Mouse (Mus musculus) testis, postnatal 14 days (tissue): Measurements from ENCODE around the gene Cyb5r2.

Experiments used
- DNase-seq: peaks from one replicate; pipeline ENCODE4 v3.0.0; 2021; ENCODE audit warnings: low spot score

Gene Cyb5r2

DNA sequence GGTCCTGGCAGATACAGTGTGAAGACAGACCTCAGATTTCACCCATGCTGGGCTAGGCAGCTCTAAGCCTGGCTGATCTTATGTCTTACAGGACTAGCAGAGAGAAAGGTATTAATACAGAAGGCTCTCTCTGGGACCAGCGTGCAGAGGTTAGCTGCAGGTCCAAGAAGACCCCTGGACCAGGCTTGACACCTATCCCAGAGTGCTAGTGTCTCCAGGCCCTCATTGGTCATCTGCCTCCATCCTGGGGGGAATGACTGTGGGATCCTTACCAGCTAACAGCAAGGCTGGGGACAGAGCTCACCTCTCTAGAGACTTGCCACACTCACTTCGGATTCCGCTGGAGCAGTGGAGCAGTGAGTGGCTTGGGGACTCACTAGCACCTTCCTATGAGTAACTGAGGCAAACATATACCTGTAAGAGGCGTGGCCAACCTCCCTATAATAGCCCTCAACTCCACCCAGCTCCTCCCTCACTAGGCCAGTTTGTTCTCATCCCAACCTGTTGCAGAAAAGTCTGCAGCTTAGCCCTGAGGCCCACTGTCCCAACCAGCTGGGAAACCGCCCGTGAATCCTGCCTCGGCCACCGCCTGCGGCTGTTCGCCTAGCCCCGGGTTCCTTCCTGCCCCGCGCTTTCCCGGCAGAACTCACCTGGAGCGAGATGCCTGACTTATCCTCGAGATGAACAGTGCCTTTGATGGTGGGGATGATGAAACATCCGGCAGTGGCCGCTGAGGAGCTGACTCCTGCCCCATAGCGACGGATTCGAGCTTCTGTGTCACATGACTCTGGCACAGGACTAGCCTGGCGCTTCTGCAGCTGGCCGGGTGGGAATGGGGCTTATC, at the start of gene Cyb5r2:
Gene Cyb5r2, minus strand, starts transcription at position 725 of the 844 bp plus-strand sequence.
- DNase-seq: no peak

DNA sequence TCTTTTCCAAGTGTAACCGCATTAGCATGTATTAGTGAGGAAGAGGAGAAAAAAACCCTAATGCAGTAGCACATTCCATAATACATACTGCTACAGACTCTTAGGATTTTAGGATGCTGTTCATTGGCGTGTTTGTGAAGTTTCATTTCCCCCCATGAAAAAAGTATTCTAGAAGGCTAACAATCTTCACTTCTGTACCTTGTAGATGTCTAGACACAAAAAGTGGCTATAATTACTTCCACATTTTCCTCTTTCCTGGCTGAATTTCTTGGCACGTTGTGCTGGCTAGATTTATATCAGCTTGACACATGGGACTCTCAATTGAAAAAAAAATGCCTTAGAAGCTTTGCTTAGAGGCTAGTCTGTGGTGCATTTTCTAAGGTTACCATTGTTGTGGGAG, 44.3 kb upstream of the Cyb5r2 start:
- no peak for DNase-seq

- no peak for DNase-seq
Observed at GRCm38 (mm10) chr7:107801108-107801507, 43.3 kb upstream of the Cyb5r2 start, which contains the start of gene Ovch2. TSS of gene Ovch2 (minus strand) at chr7:107801208.

- DNase-seq: no peak
Observed at GRCm38 (mm10) chr7:107796500-107796899, 38.7 kb upstream of the Cyb5r2 start.

DNA sequence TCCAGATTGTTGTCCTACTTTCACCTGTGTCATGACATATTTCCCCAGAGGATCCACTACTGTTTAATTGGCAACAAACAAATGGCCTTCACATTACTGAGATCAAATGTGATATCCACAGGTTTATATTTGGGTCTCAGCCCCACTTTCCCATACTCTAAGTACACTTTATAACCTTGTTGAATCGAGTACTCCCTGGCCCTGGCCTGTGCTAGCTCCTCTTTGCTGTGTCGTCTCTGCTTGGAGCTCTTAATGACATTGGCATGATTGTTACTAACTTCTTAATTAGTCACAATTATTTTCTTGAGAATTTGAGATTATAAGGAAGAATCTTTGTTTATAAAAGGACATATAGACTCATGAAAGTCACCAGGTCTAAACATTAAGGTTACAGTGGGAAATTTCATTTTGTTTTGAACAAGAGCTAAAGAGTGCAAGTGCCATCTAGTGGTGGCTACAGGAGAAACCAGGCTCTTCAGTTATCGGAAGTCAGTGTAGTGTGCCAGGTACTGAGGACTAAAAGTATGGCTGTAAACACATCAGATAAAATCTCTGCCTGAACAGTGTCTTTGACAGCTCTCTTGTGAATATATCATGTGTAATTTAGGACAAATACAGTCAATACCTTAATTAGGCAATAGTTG, 30.3 kb upstream of the Cyb5r2 start:
- DNase-seq: no peak

- DNase-seq: no peak
Observed at GRCm38 (mm10) chr7:107779611-107780010, 21.8 kb upstream of the Cyb5r2 start.

- no peak for DNase-seq
Observed at GRCm38 (mm10) chr7:107778216-107778615, 20.4 kb upstream of the Cyb5r2 start.

DNA sequence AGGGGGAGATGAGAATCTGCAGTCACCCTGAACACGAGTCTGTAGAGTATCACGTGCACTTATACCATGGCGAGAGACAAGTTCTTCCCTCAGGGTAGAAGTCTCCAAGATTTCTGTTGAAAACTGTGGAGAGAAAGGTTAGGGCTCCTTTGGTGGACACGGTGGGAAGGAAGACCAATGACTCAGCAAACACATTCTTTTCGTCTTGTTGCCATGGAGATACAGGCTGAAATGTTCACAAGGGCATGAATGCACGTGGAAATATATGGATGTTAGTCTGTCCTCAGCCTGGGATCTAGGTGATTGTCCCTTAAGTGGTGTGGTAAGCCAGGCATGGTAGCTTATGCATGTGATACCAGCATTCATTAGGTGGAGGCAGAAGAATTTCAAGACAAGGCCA, 13.0 kb upstream of the Cyb5r2 start:
- DNase-seq: no peak

DNA sequence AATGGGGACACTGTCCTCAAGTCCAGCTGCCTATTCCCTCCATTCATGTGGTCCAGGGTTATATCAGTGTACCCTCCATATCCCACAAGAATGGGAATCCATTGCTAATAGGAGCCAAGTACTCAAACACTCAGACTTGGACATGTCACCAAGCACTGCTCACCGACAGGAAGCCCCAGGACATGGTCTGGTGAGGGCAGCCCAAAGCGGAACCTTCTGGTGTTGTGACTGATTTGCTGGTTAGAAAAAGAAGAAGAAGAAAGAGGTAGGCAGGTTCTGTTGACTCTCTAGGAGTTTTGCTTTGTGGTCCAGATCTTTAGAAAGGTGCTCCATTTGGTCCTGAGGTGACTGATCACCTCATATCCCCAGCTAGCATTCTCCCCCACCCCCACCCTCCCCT, 1.1 kb downstream of the Cyb5r2 start:
- DNase-seq: no peak

DNA sequence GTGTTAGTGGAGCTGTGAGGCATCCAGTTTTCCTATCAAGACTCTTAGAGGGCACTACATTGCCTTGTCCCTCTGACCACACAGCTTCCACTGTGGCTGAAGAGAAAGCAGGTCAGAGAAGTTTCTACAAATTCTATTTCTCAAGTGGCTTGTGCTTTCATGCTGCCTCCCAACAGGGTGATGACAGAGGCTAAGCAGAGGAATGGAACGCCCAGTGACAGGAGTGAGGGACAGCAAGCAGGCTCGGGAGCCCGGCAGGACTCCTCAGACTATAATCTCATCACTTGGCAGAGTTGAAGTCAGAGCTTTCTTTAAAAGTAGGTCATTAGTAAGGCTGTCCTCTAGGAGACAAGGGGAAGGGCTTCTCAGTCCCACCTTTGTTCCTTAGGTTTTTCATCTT, 1.9 kb downstream of the Cyb5r2 start:
- DNase-seq: no peak

DNA sequence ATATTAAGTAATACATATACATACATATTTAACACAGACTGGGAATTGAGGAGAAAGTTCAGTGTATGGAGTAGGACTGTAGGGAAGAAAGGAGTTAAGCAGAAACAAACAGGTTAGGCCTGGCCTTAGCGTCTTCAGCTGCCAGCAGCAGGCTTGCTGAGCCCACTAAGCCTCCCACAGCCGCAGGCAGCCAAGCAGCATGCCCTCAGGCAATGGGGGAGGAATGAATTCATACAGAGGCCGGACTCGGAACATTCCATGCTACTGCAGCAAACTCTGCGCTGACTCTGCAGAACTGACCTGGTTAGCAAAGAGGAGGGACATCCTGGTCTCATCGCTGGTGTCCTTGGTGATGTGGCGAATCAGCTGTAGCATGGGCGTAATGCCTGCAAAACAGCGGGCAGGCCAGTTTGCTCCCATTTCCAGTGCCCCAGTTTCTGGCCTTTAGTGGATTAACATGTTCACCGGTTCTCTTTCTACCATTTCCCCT, 5.8 kb downstream of the Cyb5r2 start:
- peak; percentile 48 for DNase-seq

DNA sequence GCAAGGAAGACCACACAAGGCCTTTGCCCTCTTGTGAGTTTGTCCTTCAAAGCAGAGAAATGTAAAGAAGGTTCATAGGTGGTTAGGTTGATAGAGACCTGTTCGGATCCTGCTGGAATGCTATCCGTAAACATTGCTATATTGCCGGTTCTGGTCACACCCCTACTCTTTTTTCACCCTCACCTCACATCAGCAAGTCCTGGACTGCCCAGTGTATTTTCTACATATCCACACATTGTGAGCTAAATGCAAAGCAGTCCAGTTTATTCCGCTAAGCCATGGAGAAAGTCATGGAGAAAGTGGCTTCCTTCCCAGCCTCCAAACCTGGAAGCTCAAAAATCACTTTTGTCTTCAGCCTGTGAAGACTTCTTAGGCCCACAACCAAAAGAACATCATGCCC, 8.1 kb downstream of the Cyb5r2 start:
- DNase-seq: no peak

- no peak for DNase-seq
Observed at GRCm38 (mm10) chr7:107749270-107749669, 8.6 kb downstream of the Cyb5r2 start.

- DNase-seq: peak; percentile 30
Observed at GRCm38 (mm10) chr7:107747954-107748353, 9.9 kb downstream of the Cyb5r2 start.

DNA sequence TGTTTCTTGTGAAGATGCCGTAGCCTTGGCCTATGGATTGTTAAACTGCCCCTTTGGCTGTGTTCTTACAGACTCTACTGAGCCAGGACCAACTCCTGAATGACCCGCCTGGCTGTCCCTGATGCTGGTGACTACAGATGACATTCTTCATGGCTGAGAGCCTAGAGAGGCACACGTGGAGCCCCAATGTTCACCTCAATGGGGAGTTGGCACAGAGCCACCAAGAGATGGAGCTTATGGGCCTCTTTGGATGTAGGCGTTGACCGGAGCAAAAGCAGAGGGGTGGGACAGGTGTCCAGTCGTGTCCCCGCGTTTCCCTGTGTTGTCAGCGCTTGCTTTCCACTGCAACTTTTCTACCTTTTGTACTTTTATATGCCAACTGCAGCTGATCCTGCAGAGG, 10.4 kb downstream of the Cyb5r2 start:
- no peak for DNase-seq

GRCm38 (mm10) chr7:107746036-107746435, 11.8 kb downstream of the Cyb5r2 start:
- no peak for DNase-seq

DNA sequence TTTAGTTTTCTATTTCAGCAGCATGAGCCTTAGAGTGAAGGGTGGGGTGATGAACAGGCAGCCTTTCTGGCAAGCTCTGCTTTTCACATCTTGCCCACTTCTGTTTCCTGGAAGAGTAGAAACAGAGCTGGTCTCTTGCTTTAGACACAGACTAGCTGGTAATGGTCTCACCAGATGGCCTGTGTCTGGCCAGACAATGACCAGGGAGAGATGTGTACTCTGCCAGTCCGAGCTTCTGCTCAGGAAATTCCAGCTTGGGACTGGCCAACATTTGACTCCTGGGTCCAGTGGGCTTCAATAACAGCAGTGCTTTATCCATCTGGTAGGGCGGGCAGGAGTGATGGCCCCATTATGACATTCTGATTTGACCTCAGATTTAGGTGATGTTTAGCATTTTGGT, 12.7 kb downstream of the Cyb5r2 start:
- DNase-seq: no peak

GRCm38 (mm10) chr7:107744454-107744853, 13.4 kb downstream of the Cyb5r2 start:
- DNase-seq: no peak

GRCm38 (mm10) chr7:107742963-107743465, 14.8 kb downstream of the Cyb5r2 start:
- DNase-seq: no peak

DNA sequence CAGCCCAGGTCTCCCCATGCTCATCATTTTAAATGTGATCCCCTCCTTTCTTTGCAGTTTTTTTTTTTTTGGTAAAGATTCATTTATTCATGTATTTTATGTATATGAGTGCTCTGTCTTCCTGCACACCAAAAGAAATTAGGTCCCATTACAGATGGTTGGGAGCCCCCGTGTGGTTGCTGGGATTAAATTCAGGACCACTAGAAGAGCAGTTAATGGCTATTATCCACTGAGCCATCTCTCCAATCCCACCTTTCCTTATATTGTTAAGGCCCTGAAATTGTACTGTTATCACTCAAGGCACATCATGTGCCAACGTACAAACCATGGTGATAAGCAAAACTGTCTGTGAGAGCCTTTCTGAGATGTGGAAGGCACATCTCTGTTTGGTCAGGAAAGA, 19.1 kb downstream of the Cyb5r2 start:
- no peak for DNase-seq

DNA sequence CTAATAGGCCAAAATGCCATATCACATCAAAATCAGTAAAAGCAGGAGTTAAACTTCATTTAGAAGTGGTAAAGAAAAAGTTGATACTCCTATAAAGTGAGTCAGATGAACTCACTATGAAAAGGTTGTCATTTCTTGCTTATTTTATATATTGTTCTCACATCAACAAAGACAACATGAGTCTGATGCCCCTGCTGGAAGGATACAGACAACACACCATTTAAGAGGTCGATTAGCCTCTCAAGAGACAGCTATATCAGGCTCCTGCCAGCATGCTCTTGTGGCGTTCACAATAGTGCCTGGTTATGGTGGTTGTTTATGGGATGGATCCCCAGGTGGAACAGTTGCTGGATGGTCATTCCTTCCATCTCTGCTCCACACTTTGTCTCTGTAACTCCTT, 24.7 kb downstream of the Cyb5r2 start:
- no peak for DNase-seq

DNA sequence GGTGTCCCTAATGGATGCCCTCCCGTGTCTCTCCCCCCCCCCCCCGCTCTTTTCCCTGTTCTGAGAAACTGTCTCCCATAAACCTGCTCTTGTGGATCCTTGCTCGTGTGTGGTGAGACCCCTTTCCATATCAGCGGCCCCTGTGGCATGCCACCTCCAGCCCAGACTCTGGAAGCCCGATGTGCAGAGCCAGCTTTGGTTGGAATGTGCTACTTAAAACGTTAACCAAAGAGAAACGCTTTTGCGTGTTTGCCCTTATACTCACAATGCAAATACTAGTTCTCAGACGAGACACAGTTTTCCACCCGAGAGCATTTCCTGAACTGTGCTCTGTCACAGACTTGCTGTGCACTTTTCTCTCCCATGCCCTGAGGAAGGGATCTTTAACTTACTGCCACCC, 27.2 kb downstream of the Cyb5r2 start:
- DNase-seq: no peak

DNA sequence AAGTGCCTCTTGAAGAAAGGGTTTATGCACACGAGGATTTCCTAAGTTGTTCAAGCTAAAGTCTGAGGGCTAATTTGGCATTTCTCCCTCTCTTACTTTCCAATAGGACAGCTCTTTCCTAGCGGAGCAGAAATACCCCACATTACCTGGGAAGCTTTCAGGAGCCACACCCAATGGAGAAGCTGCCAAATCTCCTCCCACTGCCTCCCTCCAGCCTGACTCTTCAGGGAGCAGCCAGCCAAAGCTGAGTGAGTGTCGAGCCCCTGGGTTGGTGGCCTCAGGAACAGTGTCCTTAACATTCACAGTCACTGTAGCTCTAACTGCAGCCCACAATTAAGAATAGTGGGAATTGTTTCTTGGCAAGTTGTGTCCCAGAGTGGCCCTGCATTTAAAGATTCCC, 30.3 kb downstream of the Cyb5r2 start:
- DNase-seq: no peak
